Mouse (Mus musculus) gonadal fat pad, adult 2 months (tissue): Measurements from ENCODE around the gene Adora3. TPM values are rescaled to one million over a fixed set of nuclear protein-coding genes. Genes with fewer than 3 reads are reported as not detected.

ENCODE experiments used
- DNase-seq: peaks from one replicate; pipeline ENCODE4 v3.0.0-alpha.2; 2012; ENCODE audit warnings: low read depth
- polyA plus RNA-seq: library from polyadenylated mRNA; depleted of rRNA; stranded (reverse); fragments of >200 nt; gene quantifications from 2 replicates; pipeline ENCODE4 v1.2.3, GENCODE M21; 2012; rRNA removed

The Adora3 gene
- 0.20 and 0.45 TPM in 2 replicates for polyA plus RNA-seq

DNA sequence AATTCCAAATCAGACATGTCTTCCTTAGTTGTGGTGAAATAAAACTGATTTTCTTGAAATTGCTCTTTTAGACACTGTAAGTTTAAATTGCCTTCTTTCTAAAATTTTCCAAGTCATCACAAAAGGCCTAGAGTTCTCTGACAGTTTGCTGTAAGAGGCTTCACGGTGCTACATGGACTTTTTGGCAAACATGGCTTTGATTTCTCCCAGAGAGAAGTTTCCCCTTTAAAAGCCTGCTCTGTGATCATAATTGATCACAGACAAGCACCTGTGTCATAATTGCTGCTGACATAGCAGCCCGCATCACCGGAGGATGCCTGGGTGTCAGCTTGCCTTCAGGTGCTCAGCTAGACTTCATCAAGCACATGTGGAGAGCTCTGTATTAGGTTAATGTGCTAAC lies at the start of gene Adora3, which contains the start of gene Tmigd3:
Gene Adora3, plus strand, starts transcription at position 301 of the 400 bp plus-strand sequence.
Gene Tmigd3, plus strand, starts transcription at position 346 of the 400 bp plus-strand sequence.
- DNase-seq = no peak

DNA sequence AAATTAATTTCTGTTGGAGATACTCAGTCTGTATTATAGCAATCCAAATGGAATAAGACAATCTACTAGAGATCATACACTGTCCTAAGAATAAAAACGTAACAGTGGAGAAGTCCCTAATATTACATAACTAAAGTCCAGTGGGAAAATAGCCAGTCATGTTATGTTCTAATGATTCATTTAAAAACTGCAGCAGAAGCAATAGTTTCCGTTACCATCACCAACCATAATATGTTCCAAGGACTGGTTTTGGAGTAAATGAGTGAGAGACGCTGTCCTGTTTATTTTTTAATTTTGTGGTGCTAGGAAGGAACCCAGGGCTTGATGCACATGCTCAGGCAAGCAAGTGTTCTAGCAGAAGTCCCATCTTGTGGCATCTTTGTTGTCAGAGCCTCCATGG lies 49.2 kb upstream of the Adora3 start:
- DNase-seq = no peak

DNA sequence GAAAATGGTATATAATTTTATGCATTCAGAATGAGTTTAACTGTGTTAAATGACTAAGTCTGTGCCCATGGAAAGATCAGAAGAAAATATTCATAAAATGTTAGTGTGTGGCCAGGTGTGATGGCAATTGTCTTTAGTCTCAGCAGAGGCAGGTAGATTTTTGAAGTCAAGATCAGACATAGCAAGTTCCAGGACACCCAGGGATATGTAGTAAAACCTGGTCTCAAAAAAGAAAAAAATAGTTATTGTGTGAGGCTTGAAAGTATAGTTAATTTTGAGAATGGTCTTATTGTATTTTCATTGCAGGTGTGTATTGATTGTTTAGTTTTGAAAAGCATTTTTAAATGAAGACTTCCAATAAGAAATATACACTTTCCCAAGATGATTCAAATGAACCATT lies 47.0 kb upstream of the Adora3 start:
- no peak for DNase-seq

DNA sequence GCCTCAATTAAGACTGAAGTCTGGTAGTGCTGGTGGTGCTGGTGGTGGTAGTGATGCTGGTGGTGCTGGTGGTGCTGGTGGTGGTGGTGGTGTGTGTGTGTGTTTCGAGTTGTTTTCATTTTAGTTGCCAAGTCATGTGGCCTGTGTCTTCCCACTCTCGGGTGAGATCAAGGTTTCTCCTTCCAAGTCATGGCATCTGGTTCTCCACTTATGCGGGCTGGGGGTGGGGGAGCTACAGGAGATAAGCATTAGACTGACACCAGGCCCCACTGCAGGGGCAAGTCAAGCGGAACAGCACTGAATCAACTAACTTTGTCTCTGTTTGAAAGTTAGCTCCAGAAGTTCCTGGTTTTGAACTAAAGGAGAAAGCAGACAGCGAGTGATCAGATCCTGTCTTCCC lies 46.6 kb upstream of the Adora3 start:
- DNase-seq = no peak

DNA sequence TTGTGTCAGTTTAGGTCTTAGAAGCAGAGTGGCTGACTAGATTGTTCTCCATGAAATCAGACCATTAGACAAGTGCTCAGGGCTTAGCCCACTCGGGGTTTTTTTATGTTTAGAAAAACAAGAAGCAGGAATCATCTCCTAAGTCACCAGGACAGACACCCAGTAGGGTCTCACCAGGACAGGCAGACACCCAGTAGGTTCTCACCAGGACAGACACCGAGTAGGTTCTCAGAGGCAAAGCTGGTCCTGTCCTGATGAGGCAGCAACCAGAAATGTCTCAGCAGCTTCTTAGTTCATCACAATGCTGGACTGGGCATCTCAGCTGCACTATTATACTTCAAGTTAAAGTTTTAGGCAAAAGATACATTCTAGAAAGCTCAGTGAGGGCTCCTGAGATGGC lies 46.0 kb upstream of the Adora3 start:
- DNase-seq = no peak

DNA sequence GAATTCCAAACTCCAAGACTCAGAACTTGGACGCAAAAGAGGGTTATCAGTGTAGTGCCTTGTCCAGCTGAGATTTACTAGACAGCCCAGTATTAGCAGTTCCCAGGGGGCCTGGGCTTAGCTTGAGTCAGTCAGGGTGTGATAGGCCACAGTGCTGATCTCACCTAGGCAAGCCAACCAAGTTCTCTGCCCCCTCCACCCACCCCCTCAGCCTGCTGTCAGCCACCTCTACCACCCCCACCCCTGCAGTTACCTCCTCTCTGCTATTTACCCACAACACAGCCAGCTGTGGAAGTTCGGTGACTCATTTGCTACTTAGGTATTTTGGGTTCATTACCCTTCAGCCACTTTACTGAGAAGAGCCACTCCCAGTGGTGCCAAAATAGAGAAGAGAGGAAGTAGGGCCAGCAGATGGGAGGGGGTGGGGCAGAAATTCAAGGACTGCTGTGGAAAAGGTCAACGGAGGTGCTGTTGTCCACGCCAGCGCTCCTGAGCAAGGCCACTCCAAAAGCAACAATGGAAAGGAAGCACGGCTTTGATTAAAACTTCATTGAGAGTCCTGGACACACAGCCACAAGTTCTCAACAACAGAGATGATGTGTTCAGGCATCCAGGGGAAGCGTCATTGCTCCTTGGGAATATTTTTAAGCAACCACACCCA lies 45.0 kb upstream of the Adora3 start:
- DNase-seq = no peak

DNA sequence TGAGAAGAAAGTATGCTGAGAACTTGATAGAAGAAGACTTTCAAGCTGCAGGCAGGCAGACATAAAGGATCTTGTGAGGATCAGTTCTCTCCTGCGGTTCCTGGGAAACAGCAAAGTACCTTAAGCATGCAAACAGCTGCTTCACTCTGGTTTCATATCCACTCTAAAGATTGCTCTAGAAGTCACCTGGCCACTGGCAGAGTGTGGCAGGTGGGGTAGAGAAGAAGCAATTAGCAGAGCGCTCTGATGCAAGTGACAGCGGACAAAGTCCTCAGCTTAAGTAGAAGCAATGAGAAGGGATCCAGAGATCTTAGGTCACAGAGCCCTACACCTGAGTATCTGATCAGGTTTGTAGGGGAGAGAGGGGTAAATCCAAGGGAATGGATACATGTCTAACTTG lies 39.1 kb upstream of the Adora3 start:
- no peak for DNase-seq

DNA sequence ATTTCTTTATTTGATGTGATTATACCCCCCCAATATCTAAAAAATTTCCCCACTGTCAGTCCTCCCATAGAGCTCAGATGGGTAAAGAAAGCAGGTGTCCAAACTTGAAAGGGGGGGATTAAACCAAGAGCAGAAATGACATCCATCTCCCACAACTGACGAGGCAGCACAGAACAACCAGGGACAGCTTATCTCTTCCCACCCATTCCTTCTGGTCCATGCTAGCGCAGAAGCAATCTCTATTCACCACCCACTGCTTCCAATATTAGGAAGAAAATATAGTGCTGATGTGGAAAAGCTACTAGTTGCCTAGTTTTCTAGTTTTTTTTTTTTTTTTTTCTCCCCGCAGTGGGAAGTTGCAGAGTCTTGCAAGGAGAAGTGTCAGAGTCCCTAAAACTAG lies 34.8 kb upstream of the Adora3 start:
- no peak for DNase-seq

DNA sequence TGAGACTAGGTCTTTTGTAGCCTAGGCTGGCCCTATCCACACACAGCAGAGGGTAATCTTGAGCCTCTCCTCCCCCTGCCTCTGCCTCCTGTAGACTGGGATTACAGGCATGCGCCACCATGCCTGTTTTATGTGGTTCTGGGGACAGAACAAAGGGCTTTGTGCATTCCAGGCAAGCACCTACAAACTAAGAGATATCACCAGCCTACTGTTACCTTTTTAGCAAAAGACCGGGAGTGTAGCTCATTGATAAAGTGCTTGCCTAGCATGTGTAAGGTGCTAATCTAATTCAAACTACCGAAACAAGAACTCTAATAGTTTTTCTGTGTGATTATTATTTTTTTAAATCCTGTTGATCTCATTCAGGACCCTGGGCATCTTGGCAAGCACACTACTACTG lies 33.8 kb upstream of the Adora3 start:
- DNase-seq = no peak

DNA sequence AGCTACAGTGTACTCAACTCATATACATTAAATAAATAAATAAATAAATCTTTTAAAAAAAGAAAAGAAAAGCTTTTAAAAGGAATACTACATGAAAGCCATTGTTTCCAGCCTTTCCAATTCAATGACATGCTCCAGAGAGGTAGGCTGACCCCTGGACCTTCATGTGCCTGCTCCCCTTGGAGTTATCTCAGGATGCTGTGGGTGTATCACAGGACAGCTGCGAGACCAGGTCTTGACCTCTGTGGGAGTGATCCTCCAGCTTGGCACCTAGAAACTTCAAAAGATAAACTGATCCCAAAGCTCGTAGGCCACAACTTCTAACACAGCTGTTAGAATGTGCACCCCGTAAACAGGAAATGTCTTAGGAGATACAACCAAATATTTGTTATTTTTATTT lies 32.0 kb upstream of the Adora3 start:
- no peak for DNase-seq

DNA sequence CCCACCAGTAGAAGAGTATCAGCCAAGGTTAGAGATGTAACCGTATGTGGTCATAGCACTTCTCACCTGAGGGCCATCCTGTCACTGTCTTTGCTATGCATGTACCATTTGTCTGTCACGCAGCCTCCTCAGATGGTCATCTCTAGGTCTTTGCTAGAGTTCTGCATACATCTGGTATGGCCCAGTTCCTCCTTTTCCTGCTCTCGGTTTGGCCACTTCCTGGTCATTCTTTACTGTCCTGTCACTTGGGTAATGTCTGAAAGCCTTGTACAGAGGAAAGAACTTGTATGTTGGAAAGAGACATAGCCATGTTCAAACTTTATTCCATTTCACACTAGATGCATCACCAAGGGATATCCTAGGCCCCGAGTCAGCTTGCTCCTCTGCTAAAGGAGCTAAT lies 30.8 kb upstream of the Adora3 start:
- no peak for DNase-seq

DNA sequence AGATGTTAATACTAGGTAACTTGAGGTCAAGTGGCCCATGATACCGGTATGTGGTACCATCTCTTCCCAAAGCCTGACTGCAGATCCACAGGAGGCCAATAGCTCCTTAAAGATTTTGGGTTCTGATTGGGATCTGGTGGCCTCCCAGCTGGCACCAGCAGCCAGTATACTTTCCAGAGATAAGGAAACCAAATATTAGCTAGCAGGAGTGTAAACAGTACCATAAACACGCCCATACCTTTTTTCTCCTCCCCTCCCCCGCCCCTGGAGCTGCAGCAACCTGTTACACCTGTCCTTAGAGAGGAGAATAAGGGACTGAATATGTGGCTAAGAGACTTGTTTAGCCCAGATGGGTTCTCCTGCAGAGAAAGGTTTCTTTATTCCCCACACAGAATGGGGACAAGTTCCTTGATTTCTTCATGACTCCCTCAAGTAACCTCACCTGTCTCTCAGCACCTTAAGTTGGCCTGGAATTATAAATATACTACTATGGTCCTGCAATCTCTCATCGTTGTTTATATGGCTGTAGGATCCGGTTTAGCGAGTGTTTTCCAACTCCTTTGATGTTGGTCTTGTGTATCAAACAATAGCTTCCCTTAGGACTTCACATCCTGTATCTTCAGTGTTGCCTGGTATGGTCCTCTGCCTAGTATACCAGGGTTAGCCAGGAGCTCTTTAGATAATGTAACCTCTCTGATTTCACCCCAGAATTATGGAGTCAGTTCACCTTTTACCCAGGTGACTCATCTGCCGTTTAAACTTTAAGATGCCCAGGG lies 24.2 kb upstream of the Adora3 start:
- DNase-seq = no peak

DNA sequence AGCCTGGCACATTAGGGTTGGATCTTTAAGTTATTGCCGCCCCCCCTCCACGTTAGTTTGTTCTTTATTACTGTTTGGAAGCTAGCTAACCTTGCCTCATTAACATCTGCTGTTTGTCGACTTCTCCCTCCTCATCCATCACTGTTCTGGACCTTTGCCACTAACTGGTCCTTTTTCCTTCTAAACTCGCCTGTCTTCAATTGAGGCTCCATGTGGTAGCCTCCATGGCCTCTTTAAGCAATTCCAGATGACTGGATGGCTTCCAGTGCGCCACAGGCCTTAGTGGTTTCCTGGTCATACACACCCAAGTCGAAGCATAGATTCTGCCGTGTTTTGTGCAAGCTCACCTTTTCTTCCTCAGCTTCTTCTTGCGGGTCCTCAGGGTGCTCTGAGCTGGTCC lies 16.9 kb upstream of the Adora3 start:
- DNase-seq = no peak

DNA sequence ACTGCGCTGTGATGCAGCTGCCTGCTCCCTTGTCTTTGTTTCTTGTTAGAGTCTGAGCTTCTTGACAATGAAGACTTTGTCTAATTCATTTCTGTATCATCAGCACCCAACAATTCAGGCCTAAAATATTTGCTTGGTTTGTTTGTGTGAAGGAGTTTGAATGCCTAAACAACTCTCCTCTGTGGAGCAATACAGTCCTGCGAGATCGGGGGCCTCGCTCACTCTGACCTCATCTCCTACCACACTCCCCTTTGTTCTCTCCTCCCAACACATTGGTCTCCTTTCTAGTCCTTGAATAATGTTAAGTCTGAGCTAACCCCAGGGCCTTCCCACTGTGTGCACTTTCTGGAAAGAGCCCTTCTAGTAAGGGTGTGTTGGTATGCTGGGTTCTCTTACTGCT lies 15.9 kb upstream of the Adora3 start:
- no peak for DNase-seq

DNA sequence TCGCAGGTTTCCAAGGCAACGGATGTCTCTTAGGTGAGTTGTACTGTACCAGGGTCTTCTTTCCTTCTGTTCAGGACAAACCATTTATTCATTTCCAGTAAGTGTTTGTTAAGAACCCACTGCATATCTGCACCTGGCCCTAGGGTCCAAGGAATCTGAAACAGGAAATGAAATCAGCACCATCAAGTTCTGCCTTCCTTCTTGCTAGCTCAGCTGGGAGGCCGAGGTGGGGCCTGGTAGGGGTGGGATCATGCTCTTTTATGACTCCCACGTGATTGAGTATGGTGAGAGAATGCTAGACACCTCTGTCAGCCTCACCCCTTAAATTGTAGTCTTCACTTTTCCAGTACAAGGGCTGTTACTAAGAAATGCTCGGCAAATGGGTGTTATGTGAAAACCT lies 13.1 kb upstream of the Adora3 start:
- DNase-seq = no peak

DNA sequence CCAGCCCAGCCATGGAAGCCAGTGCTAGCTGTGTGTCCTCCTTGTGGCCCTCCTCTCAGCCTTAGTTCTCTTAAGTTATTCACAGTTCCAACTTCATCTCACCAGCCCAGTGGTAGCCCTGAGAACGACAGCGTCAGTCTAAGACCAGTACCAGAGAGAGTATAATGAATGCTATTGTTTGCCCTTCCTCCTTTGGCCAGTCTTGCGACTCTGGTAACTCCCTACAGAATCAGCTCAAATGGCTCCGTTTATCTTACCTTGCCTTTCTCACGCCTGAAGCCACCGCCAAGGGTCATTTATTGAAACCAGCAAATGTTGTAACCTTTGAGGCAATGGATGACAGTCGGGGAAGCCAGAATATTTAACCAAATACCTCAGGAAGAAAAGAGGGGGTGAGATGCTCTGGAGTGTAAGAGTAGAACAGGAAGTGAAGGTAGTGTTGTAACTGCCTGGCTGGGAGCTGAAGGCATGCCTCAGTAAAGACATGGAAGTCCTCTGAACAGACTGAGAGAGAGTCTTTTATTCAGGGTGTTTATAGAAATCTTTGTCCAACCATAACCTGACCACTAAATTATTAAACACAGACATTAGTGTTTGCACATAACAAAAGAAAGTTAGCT lies 8.8 kb upstream of the Adora3 start:
- no peak for DNase-seq

DNA sequence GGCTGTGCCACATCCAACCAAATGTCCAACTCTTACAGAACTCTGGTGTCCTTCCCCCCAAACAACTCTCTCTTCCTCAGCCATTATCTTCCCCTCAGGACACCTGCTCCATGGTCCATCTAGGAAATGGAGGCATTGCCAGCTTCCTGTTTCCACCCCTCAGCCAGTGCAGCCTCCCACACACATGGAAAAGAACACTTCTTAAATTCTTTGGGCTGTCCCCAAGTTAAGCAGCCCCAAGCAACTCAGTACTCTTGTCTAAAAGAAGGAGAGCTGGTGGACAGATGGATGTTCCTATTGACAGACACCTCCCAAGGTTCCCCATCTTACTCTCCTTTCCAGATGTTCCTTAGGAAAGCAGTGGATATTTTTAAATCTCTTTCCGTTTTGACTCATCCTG lies 6.5 kb upstream of the Adora3 start:
- DNase-seq = no peak

DNA sequence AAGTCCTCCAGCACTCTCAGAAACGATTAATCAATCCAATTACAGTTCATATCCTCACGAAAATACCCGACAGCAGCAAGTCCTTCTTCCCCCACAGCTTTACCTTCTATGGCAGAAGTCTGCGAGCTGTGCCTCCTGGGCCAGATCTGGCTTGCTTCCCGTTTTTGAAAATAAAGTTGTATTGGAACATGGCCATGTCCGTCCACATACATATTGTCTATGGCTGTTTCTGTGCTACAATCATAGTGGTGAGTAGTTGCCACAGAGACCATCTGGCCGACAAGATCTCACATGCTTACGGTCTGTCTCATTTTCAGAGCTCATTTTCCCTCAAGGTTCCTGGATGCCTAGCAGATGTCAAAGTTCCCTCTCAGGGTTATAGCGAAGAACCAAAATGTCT lies 5.5 kb upstream of the Adora3 start:
- no peak for DNase-seq

DNA sequence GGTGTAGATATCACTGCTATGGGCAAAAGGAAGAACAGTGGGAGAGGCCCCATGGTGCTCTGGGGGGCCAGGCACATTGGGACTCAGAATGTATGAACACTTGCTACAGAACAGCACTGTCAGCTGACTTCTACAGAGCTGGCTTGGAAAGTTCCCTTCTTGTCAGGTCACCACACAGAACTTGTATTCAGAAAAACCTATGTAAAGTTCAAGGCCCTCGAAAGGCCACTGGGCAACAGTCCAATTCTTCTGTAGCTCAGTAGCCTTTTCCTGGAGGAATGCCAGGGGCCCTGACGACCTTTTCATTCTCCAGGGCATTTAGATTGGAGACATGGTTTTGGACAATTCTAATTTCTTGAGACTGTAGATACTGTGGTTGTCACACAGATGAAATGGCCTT lies 2.5 kb upstream of the Adora3 start:
- no peak for DNase-seq

DNA sequence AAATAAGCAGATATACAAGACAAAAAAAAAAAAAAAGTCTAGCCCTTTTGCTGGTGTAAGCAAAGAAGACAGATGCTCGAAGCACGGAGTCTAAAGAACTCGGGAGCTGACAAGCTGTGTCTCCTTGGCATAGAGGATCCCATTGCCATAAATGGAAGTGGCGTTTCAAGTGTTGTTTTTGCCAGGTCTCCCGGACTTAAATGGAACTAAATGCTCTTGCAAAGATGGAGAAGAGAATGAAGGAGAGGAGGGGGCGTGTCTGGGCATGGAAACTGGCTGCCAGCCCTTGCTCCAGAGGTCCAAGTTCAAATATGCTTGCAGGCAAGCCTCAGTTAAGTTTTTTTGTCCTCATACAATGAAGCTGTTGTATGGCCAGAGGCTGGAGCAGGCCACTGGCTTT lies 1.4 kb downstream of the Adora3 start:
- DNase-seq = peak; percentile 33

DNA sequence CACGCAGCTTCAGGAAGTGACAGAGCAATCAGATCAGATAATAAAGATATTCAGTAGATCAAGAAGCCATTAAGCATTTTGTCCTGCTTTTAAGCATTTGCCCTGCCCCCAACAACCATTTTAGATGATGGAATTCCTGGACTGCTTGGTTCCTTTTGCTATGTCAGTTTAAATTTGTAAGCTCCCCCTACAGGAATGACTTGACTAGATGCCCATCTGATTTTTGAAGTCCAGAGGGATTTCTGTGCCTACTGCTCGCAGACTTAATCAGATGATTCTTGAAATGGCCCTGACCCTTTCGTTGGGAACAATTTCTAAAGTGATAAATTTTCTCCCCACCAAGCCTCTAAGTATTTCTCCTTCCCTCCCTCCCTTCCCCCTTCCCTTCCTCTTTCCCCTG lies 1.9 kb downstream of the Adora3 start:
- peak; percentile 67 for DNase-seq

DNA sequence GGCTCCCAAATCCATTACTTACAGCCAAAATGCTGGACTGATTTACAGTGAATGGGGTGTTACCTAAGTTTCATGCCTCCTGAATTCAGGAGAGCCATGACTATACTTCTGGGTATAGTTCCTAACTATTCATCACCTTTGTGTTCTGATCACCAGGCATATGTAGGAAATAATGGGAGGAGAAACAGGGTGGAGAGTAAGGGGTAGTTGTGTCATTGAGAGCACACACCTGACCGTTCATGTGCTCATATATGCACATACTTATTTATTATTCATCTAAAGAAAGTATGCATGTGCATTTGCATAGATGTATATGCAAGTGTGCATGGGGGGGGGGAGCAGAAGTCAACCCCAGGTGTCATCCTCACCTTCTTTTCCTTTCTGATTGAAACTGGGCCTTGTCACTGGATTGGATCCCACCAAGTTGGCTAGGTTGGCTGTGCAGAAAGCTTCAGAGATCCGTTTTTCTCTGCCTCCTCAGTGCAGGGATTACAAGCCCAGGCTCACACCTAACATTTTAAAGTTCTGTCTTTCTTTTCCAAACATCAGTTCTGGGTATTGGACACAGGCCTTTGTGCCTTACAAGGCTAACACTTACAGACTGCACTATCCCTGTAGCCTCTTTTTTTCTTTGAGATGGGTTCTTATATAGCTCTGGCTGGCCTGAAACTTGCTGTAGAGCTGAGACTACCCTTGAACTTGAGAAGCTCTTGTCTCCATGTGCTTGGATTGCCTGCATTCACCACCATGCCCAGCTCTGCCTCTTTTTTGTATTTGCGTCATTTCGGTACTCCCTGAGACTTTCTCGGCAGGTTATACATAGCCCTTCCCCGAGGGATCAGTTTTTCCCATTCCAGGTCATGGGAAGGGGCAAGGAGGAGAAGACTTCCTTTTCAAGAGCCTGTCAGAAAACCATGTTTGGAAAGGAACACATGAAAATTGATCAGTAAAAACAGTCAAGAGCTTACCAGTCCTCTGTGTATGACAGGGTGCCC lies 3.1 kb downstream of the Adora3 start:
- no peak for DNase-seq
